Mouse (Mus musculus): ENCODE data around the gene Zbtb8a.
"Not testable (repeated sequence)": the region's sequence is repeated elsewhere in the genome, so short reads cannot be mapped to it uniquely, and the experiment has no call there.

Zbtb8a gene

DNA sequence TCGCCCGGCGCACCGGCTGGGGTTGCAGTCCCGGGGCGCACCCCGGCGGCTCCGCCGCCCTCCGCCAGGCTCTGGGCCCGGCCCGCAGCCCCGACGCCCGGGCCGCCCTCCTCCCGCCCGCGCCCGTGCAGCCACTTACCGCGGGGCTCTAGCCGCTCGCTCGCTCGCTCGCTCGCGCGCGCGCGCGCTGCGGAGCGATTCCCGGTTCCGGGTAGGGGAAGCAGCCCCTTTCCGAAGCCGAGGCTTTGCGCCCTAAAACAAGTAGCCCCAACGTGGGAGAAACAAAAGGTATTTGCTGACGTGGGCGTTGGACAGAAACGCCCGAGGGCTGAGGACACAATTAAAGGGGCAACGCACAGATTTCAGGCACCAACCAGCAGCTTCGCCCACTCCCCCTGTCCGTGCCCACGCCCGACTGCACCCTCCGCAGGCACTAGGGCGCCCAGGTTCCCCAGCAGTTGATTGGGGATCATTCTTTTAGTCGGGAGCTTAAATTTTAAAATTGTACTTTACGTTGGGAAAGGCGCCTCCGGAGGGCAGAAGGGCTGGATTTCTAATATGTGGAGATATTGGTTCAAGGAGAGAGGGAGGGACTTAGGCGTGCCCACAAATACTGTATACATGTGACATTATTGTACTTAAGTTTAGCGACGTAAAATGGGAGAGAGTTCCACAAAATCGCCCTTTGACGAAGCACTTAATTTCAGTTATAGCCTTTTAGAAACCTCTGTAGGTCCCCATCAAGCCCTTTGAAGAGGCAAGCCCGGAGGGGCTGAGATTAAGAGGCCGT is at the start of gene Zbtb8a:
Gene Zbtb8a (minus strand): TSS at position 516 of the 790 bp plus-strand sequence.
- peak in 1 of 2 experiments; percentile 39 for DNase-seq (ENCODE audit: low spot score in 2 of 2)

DNA sequence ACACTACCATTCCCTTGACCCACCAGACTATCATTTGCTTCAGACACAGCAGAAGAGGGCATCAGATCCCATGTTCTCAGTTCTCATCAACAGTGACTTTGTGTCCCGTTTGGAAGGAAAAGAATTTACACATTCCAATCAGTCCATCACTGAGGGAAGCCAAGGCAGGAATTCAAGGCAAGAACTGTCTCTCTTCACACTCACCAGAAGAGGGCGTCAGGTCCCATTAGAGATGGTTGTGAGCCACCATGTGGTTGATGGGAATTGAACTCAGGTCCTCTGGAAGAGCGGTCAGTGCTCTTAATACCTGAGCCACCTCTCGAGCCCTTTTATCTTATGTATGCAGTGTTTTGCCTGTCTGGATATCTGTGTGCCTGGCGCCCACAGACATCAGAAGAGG is 40.4 kb upstream of the Zbtb8a start:
- DNase-seq (ENCODE audit: low spot score in 2 of 2) = no peak

DNA sequence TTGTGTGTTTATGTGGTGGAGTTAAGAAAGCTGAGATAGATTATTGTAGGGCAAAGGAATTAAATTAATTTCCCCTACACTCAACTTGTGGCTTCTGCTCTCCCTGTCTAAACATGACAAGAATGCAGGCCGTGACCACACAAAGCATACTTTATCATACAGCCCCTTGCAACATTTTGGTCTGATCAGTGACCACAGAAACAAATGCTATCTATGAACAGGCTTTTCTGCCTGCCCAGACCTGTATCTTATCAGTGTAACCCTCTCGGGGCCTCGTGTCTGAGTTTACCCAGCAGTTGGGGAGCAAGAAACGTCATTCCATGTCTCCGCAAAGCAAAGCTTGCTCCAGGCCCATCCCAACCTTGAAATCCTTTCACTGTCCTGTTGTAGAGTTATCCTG is 38.6 kb upstream of the Zbtb8a start:
- DNase-seq (ENCODE audit: low spot score in 2 of 2) = no peak

DNA sequence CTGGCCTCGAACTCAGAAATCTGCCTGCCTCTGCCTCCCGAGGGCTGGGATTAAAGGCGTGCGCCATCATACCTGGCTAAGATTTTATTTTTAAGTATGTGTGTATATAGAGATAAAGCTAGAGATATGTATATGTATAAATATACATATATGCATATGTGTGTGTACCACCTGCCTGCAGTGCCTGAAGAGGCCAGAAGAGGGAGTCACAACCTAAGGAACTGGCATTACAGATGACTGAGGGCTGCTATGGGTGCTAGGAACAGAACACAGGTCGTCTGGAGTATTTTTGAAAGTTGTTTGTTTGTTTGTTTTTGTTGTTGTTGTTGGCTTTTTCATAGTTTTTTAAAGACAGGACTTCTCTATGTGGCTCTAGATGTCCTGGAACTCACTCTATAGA is 38.0 kb upstream of the Zbtb8a start:
- no peak for DNase-seq (ENCODE audit: low spot score in 2 of 2)

DNA sequence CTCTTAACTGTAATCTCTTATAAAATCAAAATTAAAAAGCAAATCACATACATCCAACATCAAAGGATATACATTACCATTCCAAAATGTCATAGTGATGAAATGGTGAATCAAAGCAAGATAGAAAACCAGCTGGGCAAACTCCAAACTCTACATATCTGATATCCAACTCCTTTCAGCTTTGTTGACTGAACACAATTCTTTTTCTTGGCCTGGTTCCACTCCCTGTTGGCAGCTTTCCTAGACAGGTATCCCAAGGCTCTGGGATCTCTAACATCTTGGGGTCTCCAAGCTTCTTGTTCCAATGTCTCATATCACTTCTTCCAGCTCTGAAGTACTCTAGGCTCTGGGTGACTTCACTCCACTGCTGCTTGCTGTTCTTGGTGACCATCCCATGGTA is 33.1 kb upstream of the Zbtb8a start:
- DNase-seq (ENCODE audit: low spot score in 2 of 2) = no peak

DNA sequence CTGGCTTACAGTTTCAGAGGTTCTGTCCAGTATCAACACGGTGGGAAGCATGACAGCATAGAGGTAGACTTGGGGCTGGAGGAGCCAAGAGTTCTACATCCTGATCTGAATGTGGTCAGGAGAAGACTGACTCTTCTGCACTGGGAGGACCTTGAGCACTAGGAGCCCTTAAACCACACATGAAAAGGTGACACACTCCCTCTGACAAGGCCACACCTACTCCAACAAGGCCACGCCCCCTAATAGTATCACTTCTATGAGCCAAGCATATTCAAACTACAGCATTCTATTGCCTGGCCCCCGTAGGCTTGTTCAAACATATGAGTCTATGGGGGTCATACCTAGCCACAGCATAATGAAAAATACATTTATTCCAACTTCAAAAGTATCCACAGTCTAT is 32.6 kb upstream of the Zbtb8a start:
- DNase-seq (ENCODE audit: low spot score in 2 of 2) = not testable (repeated sequence)

DNA sequence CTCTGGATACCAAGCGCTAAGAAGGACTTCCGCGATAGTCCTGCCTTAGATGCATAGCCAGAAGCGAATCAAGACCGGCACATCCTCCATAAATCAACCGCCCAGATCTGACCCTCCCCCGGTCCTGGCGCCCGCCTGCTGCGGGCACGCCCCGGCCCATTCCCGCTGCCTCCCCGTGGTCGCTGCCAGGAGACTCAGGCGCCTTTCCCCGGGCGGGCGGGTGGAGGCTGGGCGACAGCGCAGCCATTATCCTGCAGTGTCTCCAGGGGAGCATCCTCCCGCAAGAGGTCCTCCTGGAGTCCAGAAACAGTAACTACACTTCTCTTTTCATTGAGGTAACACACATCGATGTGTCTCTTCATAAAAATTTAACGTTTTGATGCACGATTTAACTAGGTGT is 28.5 kb upstream of the Zbtb8a start:
- peak; percentile 11 to 42 for DNase-seq (ENCODE audit: low spot score in 2 of 2)

DNA sequence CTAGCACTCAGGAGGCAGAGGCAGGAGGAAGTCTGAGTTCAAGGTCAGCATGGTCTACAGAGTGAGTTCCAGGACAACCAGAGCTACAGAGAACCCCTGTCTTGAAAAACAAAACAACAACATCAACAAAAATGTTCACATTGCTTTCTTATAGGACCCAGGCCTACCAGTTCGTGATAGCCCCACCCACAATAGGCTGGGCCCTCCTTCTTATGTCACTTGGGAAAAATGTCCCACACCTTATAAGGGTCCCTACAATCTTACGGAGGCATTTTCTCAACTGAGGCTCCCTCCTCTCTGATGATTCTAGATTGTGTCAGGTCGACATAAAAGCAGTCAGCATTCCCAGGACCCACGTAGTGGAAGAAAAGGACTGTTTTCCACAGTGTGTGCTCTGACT is 21.9 kb upstream of the Zbtb8a start:
- no peak for DNase-seq (ENCODE audit: low spot score in 2 of 2)

DNA sequence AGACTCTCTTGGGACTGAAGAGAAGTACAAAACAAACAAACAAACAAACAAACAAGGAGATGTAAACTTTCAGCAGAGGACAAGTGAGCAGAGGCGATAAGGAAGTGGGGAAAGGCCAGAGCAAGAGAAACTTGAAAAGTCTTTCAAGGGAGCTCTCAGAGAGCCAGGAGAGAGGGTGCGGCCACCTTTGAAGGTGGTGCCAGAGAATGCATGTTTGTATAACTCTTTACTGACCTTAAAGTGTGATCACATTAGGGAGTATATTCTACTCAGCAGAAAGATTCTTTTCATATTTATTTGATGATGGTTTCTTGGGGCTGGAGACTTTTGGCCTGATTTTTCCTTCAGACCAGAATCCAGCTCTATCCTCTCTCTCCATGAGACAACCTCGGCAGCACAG is 19.0 kb upstream of the Zbtb8a start:
- DNase-seq (ENCODE audit: low spot score in 2 of 2) = no peak

DNA sequence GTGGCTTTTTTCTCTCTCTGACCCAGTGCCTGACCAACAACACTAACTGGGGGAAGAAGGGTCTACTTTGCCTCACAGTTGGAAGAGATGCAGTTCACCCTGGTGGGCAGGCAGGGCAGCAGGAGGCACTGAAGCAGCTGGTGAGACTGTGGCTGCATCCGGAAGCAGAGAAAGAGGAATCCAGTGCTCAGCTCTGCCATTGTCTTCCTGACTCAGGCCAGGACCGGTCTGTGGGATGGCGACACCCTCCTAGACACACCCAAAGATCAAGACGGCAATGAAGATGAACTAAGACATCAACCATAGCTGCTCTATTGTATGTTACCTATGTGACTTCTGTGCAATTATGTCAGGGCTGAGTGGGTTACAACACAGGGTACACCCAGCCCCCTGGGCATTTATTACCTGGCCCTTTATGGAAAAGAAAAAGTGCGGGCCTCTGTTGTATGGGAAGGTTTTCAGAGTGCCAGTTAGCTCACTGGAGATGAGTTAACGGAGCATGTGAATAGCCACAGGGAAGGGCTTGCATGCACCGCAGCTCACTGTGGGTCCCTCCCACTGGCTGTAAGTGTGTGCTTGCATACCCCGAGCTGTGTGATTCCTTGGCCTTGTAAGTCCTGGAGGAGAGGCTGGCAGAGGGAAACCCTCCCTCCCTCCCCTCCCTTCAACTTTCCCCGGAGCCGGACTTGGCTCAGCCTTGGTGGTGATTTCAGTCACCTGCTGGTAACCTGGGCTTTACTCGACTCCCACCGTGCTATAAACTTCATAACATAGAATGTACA is 16.4 kb upstream of the Zbtb8a start:
- DNase-seq (ENCODE audit: low spot score in 2 of 2) = peak in 1 of 2 experiments; percentile 14

DNA sequence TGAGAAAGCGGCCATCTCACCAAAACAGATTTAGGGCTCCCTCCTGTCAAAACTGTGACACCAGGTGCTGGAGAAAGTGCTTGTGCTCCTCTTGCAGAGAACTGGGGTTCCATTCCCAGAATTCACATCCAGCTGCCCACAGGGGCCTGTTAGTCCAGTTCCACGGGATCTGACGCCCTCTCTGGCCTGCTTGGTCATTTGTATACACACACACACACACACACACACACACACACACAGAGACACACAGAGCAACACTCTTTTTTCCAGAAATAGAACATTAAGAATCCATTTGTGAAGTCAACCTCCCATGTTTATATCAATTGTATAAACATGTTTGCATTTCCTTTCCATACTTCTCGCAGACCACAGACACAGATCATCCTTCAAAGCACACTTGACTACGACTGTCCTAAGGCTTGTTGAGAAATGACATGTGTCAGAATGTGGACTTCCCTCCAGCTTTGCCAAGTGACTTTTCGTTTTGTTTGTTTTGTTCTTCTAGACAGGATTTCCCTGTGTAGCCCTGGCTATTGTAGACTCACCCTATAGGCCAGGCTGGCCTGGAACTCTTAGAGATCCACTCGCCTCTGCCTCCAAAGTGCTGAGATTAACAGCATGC is 13.1 kb upstream of the Zbtb8a start:
- DNase-seq (ENCODE audit: low spot score in 2 of 2) = no peak

DNA sequence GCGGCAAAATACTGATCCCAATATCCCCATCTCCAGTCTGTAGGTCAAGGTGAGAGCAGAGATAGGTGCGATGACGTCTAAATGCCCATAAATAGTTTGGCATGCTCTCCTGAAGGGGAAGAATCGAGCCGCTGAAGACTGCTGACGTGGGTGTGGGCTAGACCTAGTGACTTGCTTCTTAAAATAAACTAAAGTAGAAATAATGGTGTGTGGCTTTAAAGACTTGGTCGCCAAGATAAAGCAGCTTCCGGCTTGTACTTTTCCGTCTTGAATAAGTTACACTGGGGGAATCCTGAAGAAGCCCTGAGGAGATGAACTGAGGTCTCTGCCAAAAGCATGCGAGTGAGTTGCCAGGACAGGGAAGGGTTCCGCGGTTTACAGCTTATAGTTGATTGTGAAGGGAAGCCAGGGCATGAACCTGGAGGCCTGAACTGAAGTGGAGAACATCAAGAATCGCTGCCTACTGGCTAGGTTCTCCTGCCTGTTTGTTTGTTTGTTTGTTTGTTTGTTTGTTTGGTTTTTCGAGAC is 12.4 kb upstream of the Zbtb8a start:
- DNase-seq (ENCODE audit: low spot score in 2 of 2) = no peak

DNA sequence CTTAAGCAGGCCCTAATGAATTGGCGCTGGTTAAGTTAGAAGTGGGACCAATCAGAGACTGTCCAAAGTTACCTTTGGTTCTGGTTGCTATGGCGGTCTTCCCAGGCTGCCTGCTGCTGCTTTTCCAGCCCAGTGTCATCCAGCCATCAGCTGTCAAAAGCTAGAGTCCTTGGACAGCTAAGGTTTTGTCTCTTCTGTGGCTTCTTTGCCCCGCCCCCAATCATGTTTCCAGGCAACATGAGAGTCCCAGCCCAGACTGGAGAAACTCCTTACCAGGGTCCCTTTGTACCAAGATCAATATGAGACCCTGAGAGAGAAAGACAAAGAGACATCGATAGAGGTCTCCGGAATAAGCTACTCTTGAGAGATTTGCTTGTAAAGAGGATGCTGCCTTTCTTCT is 10.5 kb upstream of the Zbtb8a start:
- DNase-seq (ENCODE audit: low spot score in 2 of 2) = no peak

DNA sequence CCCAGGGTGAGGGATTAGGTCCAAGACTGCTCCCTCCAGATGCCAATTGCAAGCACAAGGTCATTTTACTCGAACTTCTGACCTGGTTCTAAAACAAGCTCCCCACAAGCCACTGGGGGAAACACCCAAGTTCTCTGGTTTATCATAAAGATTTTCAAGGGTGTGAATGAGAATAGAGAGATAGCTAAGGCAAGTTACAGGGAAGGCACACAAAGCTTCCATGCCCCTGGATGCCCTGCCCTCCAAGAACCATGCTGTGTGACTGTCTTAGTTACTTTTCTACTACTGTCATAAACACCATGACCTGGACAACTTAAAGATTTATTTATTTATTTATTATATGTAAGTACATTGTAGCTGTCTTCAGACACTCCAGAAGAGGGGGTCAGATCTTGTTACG is 9.1 kb upstream of the Zbtb8a start:
- DNase-seq (ENCODE audit: low spot score in 2 of 2) = no peak

DNA sequence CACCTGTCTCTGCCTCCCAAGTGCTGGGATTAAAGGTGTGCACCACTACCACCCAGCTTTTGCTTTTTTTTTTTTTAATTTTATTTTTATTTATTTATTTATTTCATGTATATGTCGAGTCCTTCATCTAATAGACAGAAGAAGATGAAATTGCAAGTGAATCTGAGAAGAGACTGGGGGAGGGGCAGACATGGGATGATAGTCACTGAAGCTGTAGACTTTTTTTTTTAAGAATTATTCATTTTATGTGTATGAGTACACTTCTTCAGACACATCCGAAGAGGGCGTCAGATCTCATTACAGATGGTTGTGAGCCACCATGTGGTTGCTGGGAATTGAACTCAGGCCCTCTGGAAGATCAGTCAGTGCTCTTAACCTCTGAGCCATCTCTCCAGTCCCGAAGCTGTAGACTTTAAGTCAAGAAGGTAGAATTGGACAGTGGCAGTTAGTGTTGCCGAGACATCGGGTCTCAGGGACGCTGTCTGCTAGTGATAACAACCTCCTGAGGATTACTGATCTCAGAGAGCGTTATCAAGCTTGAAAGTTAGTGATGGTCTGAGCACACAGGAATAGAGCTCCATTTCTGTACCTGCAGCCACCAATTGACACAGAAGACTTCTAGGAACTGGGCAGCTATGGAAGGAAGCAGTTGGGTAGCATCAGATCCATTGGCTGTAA is 8.5 kb upstream of the Zbtb8a start:
- DNase-seq (ENCODE audit: low spot score in 2 of 2) = no peak

DNA sequence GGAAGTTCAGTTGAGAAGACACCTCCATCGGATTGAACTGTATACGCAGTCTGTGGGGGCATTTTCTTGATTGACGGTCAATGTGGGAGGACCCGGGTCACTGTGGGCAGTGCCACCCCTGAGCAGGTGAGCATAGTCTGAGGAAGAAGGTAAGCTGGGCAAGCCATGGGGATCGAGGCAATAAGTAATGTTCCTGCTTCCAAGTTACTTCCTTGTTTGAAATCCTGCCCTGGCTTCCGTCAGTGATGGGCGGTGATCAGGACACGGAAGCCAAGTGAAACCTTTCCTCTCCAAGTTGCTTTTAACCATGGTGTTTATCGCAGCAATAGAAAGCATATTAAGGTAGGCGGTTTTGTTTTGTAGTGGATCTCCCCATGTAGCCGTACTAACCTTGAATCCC is 7.8 kb upstream of the Zbtb8a start:
- DNase-seq (ENCODE audit: low spot score in 2 of 2) = no peak

DNA sequence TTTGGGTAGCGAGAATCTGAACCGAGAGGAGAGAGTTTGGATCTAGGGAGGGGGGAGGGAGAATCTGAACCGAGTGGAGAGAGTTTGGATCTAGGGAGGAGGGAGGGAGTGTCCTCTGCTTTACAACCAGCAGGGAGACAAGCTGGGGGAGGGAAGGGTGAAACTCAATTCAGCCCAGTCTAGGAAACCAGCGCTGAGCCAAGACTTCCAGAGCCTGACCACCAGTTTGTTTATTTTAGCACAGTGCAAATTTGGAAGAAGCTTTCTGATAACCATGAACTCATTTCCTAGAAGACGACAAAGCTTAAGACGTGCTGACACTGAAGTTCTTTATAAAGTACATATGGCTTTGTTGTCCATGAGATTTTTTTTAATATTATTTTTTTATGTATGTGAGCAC is 6.5 kb upstream of the Zbtb8a start:
- no peak for DNase-seq (ENCODE audit: low spot score in 2 of 2)

DNA sequence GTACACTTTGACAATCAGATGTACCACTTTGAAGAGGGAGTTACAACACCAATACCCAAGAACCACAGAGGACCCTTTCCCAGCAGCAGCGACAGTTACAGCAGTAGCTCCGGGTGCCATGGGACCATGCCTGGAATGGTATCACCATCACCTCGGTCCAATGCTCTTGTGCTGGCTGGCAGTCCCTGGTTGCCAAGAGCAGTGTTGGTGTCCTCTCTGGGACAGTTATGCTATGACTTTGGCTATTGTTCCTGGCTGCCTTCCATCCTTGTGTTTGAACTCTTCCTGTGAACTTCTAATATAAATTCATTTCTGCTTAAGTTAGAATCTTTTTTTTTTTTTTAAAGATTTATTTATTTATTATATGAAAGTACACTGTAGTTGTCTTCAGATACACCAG is 5.7 kb upstream of the Zbtb8a start:
- no peak for DNase-seq (ENCODE audit: low spot score in 2 of 2)

DNA sequence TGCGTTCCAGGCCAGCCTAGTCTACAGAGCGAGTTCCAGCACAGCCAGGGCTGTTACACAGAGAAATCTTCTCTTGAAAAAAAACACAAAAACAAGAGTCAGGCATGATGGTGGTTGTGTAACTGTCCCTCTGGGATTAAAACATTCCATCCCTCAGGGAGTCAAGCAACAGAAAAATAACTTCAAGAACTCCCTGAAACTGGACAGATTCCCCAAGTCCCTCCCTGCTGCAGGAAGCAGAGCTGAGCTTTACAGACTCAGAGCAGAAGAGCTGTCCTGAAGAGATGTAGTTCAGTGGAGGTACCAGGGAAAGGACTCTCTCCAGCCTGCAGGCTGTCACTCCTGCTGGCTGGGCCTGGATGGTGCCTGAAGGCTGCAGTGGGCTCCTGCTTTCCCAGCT is 4.6 kb upstream of the Zbtb8a start:
- DNase-seq (ENCODE audit: low spot score in 2 of 2) = no peak

DNA sequence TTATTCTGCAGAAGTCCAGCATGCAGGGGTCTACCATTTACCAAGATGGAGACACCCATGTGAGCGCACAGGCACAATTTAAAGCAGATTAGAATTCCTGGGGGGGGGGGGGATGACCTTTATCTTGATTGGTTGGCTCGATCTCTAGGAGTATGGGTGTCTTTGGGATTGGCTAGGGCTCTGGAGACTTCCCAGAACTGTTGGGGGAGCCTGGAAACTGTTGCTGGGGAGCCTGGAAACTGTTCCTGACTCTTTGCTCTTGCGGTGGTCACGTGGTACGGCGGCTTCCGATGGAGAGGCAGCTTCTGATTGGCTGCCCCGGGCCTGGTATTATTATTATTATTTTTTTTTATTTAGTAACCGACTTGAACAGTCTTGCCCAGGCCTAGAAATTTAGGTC is 4.1 kb upstream of the Zbtb8a start:
- no peak for DNase-seq (ENCODE audit: low spot score in 2 of 2)

DNA sequence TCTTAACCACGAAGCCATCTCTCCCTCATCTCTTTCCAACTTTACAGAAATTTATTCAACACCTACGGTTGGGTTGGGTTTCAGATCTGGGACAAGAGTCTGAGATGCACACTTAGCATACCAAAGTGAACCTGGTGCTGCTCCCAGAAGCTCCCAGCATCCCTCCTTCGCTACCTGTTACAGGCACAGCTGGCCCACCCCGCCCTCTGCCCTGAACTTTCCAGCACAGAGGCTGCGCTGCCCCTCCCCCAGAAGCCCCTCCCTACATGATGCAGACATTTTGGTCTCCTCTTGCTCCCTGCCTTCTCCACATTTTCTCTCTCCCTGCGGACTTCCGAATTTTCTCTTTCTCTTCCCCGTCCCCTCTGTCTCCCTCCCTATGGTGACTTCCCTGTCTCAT is 3.2 kb upstream of the Zbtb8a start:
- no peak for DNase-seq (ENCODE audit: low spot score in 2 of 2)

DNA sequence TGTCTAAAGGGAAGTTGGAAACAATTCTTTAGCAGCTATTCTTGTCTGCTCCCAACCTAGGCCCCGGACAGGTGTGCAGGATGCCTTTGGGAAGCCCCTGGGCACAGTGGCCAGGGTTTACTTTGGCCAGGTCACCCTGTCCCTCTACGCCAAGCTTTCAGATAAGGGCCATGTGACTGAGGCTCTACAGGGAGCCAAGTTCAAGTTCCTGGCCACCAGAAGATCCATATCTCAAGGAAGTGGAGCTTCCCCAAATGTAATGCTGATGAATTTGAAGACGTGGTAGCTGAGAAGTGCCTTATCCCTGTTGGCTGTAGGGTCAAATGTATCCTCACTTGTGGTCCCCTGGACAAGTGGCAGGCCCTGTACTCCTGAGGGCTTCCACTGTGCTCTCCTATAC is 1.9 kb upstream of the Zbtb8a start:
- DNase-seq (ENCODE audit: low spot score in 2 of 2) = no peak

All from thymus, postnatal 10 days (tissue).